Mouse (Mus musculus) splenic B cell, adult 2 months (primary cell): Measurements from ENCODE around the gene Srpk2.
A peak's percentile ranks its signal among the peaks of the same experiment; 100 is the strongest.

Experiments used
- DNase-seq: peaks from one replicate; pipeline ENCODE4 v3.0.0-alpha.2; 2011; ENCODE audit warnings: low read depth, low spot score
- H3K27me3 ChIP-seq: 2 replicates; pipeline ENCODE4 v1.6.1; 2012; ENCODE audit warnings: mild to moderate bottlenecking, low read length, moderate library complexity, mixed read lengths; ENCODE audit not compliant: control insufficient read depth, poor library complexity, insufficient read depth, severe bottlenecking
- H3K36me3 ChIP-seq: 2 replicates; pipeline ENCODE4 v1.6.1; 2012; ENCODE audit warnings: mild to moderate bottlenecking, low read length, moderate library complexity, mixed read lengths; ENCODE audit not compliant: control insufficient read depth, poor library complexity, insufficient read depth, severe bottlenecking

Gene Srpk2

GRCm38 (mm10) chr5:23679006-23679405, 5.4 kb downstream of the Srpk2 start:
- no peak for DNase-seq
- no peaks in the 10 kb centered on the region for H3K36me3 ChIP-seq

GRCm38 (mm10) chr5:23677883-23678282, 6.5 kb downstream of the Srpk2 start:
- Histone ChIP-seq H3K36me3 (no peaks in the 10 kb centered on the region), H3K27me3 (no peaks in the 10 kb centered on the region; the same call in 1 of the 2 replicates)
- DNase-seq: no peak

More at GRCm38 (mm10) chr5:23679006-23679405, 5.4 kb downstream of the Srpk2 start:
- no peaks in the 10 kb centered on the region; the same call in 1 of the 2 replicates for H3K27me3 ChIP-seq

GRCm38 (mm10) chr5:23677072-23677453, 7.4 kb downstream of the Srpk2 start:
- H3K27me3 ChIP-seq: no peaks in the 10 kb centered on the region; the same call in 1 of the 2 replicates
- H3K36me3 ChIP-seq: no peaks in the 10 kb centered on the region
- no peak for DNase-seq

GRCm38 (mm10) chr5:23676156-23677071, 8.0 kb downstream of the Srpk2 start:
- H3K36me3 ChIP-seq: no peaks in the 10 kb centered on the region
- peak; percentile 10 for DNase-seq
- no peaks in the 10 kb centered on the region; the same call in 1 of the 2 replicates for H3K27me3 ChIP-seq

DNA sequence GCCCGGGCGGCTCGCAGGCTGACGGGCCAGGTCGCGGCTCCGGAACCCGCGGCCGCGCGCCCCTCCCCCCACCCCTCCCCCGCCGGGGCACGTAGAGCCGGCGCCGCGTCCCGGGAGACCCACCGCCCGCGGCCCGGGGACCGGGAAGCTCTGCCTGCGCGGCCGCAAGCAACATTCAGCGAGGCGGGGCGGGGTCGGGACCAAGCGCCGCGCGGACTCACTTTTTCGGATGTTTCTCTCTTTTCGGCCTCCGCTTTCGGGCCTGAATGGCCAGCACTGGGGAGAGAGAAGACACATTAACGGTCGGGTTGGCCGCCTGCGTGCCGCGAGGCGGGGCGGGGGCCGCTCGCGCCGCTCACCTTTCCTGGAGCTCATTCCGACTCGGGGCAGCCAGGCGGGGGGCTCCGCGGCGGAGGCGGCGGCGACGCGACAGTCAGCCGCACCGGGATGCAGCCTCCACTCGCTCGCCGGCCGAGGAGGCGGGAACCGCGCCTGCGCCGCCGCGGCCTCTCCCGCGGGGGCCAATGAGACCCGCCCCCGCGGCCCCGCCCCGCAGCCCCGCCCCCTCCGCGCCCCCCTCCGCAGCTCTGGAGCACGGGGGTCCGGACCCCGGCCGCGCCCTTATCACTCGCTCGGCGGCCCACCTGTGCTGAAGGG, 8.8 kb downstream of the Srpk2 start:
- peak; percentile 38 for DNase-seq
- Histone ChIP-seq H3K36me3 (no peaks in the 10 kb centered on the region), H3K27me3 (no peaks in the 10 kb centered on the region; the same call in 1 of the 2 replicates)

- no peaks in the 10 kb centered on the region for H3K36me3 ChIP-seq
- H3K27me3 ChIP-seq: no peaks in the 10 kb centered on the region; the same call in 1 of the 2 replicates
- peak; percentile 38 for DNase-seq
Observed at GRCm38 (mm10) chr5:23674829-23675498, 9.5 kb downstream of the Srpk2 start.

GRCm38 (mm10) chr5:23672136-23672535, 12.3 kb downstream of the Srpk2 start:
- DNase-seq: no peak
- Histone ChIP-seq H3K36me3 (no peaks in the 10 kb centered on the region), H3K27me3 (no peaks in the 10 kb centered on the region; the same call in 1 of the 2 replicates)

DNA sequence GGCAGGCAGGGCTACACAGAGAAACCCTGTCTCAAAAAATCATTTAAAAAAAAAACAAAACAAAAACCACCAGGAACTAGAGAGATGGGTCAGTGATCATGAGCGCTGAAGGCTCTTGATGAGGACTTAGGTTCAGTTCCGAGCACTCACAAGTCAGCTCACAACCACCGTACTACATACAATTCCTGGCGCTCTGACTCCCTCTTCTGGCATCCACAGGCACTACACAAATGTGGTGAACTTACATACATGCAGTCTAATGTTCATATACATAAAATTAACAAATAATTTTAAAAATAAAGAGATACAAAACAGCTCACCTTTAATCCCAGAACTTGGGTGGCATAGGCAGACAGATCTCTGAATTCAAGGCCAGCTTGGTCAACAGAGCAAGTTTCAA, 13.5 kb downstream of the Srpk2 start:
- peak; percentile 23 for DNase-seq
- no peaks in the 10 kb centered on the region; the same call in 1 of the 2 replicates for H3K27me3 ChIP-seq

GRCm38 (mm10) chr5:23665906-23666305, 18.5 kb downstream of the Srpk2 start:
- no peaks in the 10 kb centered on the region for H3K36me3 ChIP-seq
- no peaks in the 10 kb centered on the region for H3K27me3 ChIP-seq
- no peak for DNase-seq

More for the DNA sequence above, 13.5 kb downstream of the Srpk2 start:
- H3K36me3 ChIP-seq: no peaks in the 10 kb centered on the region

DNA sequence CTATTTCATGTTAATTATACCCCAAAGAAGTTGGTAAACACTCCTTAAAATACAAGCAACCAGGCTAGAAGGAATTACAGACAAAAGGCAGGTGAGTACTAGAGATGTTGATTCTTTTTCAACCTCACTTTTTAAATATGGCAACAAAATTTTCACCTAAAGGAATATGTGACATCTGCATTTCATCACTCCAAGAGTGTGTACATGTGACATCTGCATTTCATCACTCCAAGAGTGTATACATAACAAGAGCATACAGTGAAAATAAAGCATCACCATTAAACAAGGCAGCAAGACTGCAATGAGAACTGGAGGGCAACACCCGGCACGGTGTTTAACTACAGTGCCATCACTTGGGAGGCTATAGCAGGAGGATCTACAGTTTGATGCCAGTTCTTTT, 23.2 kb downstream of the Srpk2 start:
- Histone ChIP-seq H3K27me3 (no peaks in the 10 kb centered on the region), H3K36me3 (no peaks in the 10 kb centered on the region)
- DNase-seq: no peak

DNA sequence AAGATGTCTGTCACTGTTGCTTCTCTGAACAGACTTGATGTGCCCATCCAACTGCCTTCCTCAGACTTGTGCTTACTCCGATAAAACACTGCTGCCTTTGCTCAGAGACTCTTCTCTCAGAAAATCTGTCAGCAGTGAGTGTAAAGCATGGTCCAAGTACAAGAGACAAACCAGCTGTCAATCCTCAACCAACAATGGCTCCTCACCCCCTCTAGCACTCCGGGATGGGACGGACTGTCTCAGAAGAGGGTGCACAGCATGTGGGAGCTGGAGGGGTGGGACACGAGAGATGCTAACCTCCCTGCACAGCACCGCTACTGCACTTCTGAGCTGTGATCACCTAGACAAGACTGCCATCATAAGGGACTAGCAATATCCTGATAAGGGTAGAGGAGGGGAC, 26.4 kb downstream of the Srpk2 start:
- H3K36me3 ChIP-seq: no peaks in the 10 kb centered on the region

DNA sequence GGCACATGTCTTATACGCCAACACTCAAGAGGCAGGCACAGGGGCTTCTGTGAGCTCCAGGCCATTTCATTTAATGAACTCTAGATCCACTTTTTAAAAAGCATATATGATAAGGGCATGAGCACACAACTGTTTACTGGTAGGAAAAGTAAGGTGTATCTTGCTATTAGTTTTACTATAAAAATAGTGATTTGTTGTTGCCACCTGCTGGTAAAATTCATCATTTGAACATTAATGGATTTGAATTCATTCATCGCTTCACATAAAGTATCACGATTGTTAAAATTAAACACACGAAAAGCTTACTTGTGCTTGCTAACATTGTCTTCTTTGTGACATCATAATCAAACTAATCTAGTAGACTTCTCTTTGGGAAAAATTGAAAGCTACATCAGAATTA, 27.8 kb downstream of the Srpk2 start:
- no peaks in the 10 kb centered on the region for H3K36me3 ChIP-seq
- no peaks in the 10 kb centered on the region for H3K27me3 ChIP-seq
- DNase-seq: peak; percentile 25

More for the DNA sequence above, 26.4 kb downstream of the Srpk2 start:
- no peaks in the 10 kb centered on the region for H3K27me3 ChIP-seq
- no peak for DNase-seq

- no peaks in the 10 kb centered on the region for H3K36me3 ChIP-seq
- no peak for DNase-seq
- H3K27me3 ChIP-seq: no peaks in the 10 kb centered on the region
Observed at GRCm38 (mm10) chr5:23655030-23655429, 29.4 kb downstream of the Srpk2 start.

- Histone ChIP-seq H3K36me3 (no peaks in the 10 kb centered on the region), H3K27me3 (no peaks in the 10 kb centered on the region)
- no peak for DNase-seq
Observed at GRCm38 (mm10) chr5:23652326-23652725, 32.1 kb downstream of the Srpk2 start.
